Mouse (Mus musculus) right cerebral cortex, postnatal 4 days (tissue): Measurements from ENCODE around the gene Creb3l2.

Experiments used
- DNase-seq: peaks from one replicate; pipeline ENCODE4 v3.0.0-alpha.2; 2022

Gene Creb3l2

GRCm38 (mm10) chr6:37369750-37370149, 72.2 kb downstream of the Creb3l2 start:
- DNase-seq, result no peak

- no peak for DNase-seq
Measured at GRCm38 (mm10) chr6:37368281-37368680, 73.7 kb downstream of the Creb3l2 start.

GRCm38 (mm10) chr6:37366991-37367390, 75.0 kb downstream of the Creb3l2 start:
- DNase-seq, result no peak

GRCm38 (mm10) chr6:37365179-37365578, 76.8 kb downstream of the Creb3l2 start:
- DNase-seq, result no peak

GRCm38 (mm10) chr6:37364361-37364760, 77.6 kb downstream of the Creb3l2 start:
- DNase-seq, result no peak

- DNase-seq, result no peak
Measured at GRCm38 (mm10) chr6:37360813-37361385, 81.0 kb downstream of the Creb3l2 start.

- DNase-seq, result peak; percentile 82
Measured at GRCm38 (mm10) chr6:37354449-37355179, 87.3 kb downstream of the Creb3l2 start.

DNA sequence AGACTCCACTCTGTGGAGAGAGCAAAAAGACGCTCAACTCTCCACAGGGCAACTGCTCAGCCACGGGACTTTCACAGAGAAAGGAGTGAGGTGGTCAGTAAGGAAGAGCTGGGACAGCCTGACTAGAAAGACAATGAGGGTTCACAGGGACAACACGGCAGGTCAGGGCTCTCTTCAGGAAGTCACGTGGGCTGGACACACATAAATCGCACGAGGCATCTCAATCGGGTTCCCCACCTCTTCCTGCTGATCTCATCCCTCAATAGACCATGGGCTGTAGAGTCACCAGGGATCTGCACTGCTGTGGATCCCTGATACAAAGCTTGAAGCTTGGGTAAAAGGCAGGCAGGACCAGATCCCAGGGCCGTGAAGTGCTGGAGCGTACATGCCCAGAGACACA, 88.3 kb downstream of the Creb3l2 start:
- no peak for DNase-seq

- DNase-seq, result peak; percentile 71
Measured at GRCm38 (mm10) chr6:37351731-37352380, 90.1 kb downstream of the Creb3l2 start.

- DNase-seq, result no peak
Measured at GRCm38 (mm10) chr6:37350315-37350714, 91.6 kb downstream of the Creb3l2 start.

GRCm38 (mm10) chr6:37347606-37348005, 94.3 kb downstream of the Creb3l2 start:
- DNase-seq, result no peak

GRCm38 (mm10) chr6:37338055-37338454, 103.9 kb downstream of the Creb3l2 start:
- DNase-seq, result no peak

GRCm38 (mm10) chr6:37336831-37337260, 105.1 kb downstream of the Creb3l2 start:
- no peak for DNase-seq

DNA sequence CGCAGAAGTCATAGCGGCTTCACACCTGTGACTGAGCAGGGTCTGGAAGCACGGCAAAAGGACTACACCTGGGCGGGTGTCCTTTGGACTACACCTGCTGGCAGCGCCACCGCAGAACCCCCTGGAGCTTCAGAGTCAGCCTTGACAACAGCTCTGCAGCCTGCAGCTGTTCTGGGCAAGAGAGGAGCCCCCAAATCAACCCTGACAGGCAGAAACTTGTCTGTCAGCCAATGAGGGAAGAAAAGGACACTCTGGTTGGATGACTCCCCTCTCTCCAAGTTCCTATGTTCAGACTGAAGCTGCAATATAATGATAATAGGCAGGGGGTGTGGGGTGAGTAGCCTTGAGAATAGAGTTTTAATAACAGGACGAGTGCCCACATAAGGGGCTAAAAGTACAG, 105.6 kb downstream of the Creb3l2 start:
- no peak for DNase-seq

GRCm38 (mm10) chr6:37332846-37333245, 109.1 kb downstream of the Creb3l2 start:
- no peak for DNase-seq

DNA sequence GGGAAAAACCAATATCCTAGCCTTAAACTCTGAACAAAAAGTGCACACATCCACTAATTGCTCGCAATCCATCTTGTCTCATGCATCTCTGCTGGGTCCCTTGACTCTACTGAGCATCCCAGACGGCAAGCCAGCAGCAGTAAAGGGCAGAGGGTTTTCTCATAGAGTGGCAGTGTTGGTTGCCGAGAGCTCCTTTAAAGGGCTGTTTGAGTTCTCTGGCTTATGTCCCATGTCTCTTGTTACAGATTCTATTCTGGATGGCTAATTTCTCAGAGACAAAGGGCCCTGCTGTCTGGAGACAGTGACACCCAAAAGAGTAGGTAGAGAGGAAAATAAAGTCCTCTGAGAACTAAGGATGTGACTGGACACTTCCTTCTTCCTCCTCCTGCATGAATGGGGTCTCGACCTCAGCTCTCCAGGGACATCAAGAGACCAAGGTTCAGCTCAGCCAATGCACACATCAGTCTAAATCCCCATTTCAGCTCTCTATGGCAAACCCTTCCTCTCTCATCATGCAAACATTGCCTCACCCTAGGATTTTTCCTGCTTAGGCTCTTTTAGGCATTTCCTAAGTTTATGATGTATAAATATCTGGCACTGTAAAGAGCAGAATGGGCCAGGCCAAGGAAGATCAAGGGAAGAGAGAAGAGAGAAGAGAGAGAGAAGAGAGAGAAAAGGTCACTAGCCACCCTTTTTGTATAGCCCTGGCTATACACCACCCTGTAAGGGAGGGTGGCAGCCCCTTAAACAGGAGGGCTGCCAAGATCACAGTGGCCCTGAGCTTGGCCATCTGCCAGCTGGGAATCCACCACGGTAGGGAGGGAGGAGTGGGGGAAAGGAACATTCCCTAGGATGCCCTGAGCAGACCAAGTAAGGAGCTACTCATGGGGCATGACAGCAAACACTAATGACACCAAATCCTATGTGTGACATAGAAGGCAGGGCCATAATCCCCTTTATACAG, 111.8 kb downstream of the Creb3l2 start:
- peak; percentile 56 for DNase-seq

GRCm38 (mm10) chr6:37329376-37329775, 112.6 kb downstream of the Creb3l2 start:
- no peak for DNase-seq

DNA sequence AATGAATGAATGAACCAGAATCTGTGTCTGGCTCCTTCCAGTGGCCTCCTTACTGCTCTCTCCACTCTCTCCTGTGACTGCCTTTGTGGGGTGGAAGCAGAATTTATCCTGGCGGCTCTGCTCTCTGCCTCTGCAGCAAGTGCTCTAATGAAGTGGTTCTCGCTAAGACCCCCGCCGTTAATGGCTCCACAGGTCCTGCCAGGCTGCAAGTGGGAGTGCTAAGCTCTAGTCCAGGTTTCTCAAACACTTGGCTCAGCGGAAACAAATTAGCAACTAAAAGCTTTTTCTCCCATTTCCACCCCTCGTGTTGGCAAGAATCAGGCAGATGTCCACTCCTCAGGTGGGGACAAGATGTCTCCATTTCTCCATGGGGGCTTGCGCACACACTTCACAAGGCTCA, 113.3 kb downstream of the Creb3l2 start:
- DNase-seq, result no peak

GRCm38 (mm10) chr6:37327519-37327918, 114.4 kb downstream of the Creb3l2 start:
- DNase-seq, result no peak

- no peak for DNase-seq
Measured at GRCm38 (mm10) chr6:37326603-37326955, 115.4 kb downstream of the Creb3l2 start.

- DNase-seq, result no peak
Measured at GRCm38 (mm10) chr6:37325906-37326602, 115.9 kb downstream of the Creb3l2 start.

DNA sequence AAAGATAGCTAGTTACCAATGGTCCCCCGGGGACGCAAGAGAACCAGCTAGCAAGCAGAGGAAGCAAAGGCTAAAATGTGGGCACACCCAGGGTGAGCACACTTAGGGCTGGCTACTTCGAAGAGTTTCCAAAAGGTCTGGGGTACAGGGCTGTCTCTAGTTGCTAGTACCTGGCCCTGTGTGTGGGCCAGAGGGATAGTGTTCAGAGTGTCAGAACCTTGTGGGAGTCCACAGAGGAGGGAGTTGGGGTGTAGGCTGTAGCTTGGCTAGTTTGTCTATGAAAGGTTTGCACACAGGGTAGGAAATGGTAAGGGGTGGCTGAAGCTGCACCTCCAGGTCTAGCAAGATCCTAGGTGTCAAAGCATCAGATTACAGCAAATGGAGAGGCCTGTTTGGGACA, 116.9 kb downstream of the Creb3l2 start:
- DNase-seq, result no peak
